Mouse (Mus musculus) stomach, embryonic 16.5 days (tissue): ENCODE measurements at regions not wholly inside any gene's neighbourhood (a gene's known extent, or its start where the extent isn't known, plus 50 kb on each side); places are given as distances from the start of the nearest gene placed in this dataset.
"Not testable (repeated sequence)": the region's sequence is repeated elsewhere in the genome, so short reads cannot be mapped to it uniquely, and the experiment has no call there.

ENCODE experiments used
- ATAC-seq: fragments of 200-750 bp; cut with Nextera tagmentation; 2 replicates; pipeline ENCODE4 v1.8.0; 2017; ENCODE audit warnings: moderate number of reproducible peaks, moderate TSS enrichment; ENCODE audit not compliant: insufficient read depth, low FRiP score
- H3K27ac ChIP-seq: fragments of 300-500 bp; sonication (generic); 2 replicates; pipeline ENCODE4 v1.5.1; 2014; ENCODE audit warnings: low read length
- H3K27me3 ChIP-seq: fragments of 300-500 bp; sonication (generic); 2 replicates; pipeline ENCODE4 v1.6.1; 2014; ENCODE audit warnings: low read length, control low read depth, mixed read lengths; ENCODE audit not compliant: control insufficient read depth, insufficient read depth
- H3K36me3 ChIP-seq: fragments of 300-500 bp; sonication (generic); 2 replicates; pipeline ENCODE4 v1.6.1; 2014; ENCODE audit warnings: low read length; ENCODE audit not compliant: control insufficient read depth, insufficient read depth
- H3K4me1 ChIP-seq: fragments of 300-500 bp; sonication (generic); 2 replicates; pipeline ENCODE4 v1.6.1; 2014; ENCODE audit warnings: low read length, control low read depth, mixed read lengths; ENCODE audit not compliant: control insufficient read depth, insufficient read depth
- H3K4me2 ChIP-seq: fragments of 300-500 bp; sonication (generic); 2 replicates; pipeline ENCODE4 v1.6.1; 2014; ENCODE audit warnings: low read depth, low read length, mixed read lengths
- H3K4me3 ChIP-seq: fragments of 300-500 bp; sonication (generic); replicated peaks from 2 replicates; pipeline ENCODE4 v1.5.1; 2014; ENCODE audit warnings: mild to moderate bottlenecking, low read length
- H3K9ac ChIP-seq: fragments of 300-500 bp; sonication (generic); 2 replicates; pipeline ENCODE4 v1.6.1; 2014; ENCODE audit warnings: low read length
- H3K9me3 ChIP-seq: fragments of 300-500 bp; sonication (generic); replicated peaks from 2 replicates; pipeline ENCODE4 v1.6.1; 2016; ENCODE audit warnings: low read length, control low read depth; ENCODE audit not compliant: control insufficient read depth
- WGBS: fragments of 180-500 bp; shearing (Covaris S2); extraction: QIAGEN DNeasy Blood & Tissue Kit; methylation state at CpG from one replicate; pipeline ENCODE4 v1.1.7; 2014; 5-methylcytosine and 5-hydroxymethylcytosine counted together

GRCm38 (mm10) chr6:60657117-60657911 is 172.3 kb downstream of the Snca start:
- H3K27me3 ChIP-seq: no peaks in the 10 kb centered on the region
- H3K9ac ChIP-seq: no peak overlapping the region
- H3K27ac ChIP-seq: no peak overlapping the region
- no peaks in the 10 kb centered on the region for H3K9me3 ChIP-seq
- no peak overlapping the region for H3K4me2 ChIP-seq
- no peak for ATAC-seq
- no peaks in the 10 kb centered on the region for H3K4me1 ChIP-seq
- 22% methylated on average over 2 of the region's 2 CpGs for WGBS
- no peak overlapping the region for H3K4me3 ChIP-seq
- no peaks in the 10 kb centered on the region for H3K36me3 ChIP-seq

- 54% methylated on average over 2 of the region's 2 CpGs for WGBS
- not testable (repeated sequence) for H3K27ac ChIP-seq, H3K4me2 ChIP-seq, H3K4me3 ChIP-seq, H3K4me1 ChIP-seq, H3K9ac ChIP-seq, H3K9me3 ChIP-seq, H3K36me3 ChIP-seq, H3K27me3 ChIP-seq, ATAC-seq
Observed at GRCm38 (mm10) chr6:60646983-60647617, 182.6 kb downstream of the Snca start.

- Histone ChIP-seq H3K36me3 (no peaks in the 10 kb centered on the region), H3K4me1 (no peaks in the 10 kb centered on the region), H3K9ac (no peak overlapping the region), H3K9me3 (no peaks in the 10 kb centered on the region), H3K27ac (no peak overlapping the region), H3K4me3 (no peak overlapping the region), H3K4me2 (no peak overlapping the region), H3K27me3 (no peaks in the 10 kb centered on the region)
- WGBS: 61% methylated on average over 2 of the region's 2 CpGs
- no peak for ATAC-seq
Observed at GRCm38 (mm10) chr6:60642251-60642650, 187.4 kb downstream of the Snca start.

- ATAC-seq: no peak
- Histone ChIP-seq H3K4me3 (no peak overlapping the region), H3K36me3 (no peaks in the 10 kb centered on the region), H3K4me2 (no peak overlapping the region), H3K27ac (no peak overlapping the region), H3K27me3 (no peaks in the 10 kb centered on the region), H3K9me3 (no peaks in the 10 kb centered on the region), H3K9ac (no peak overlapping the region), H3K4me1 (no peaks in the 10 kb centered on the region)
Observed at GRCm38 (mm10) chr6:60616313-60616712, 213.3 kb downstream of the Snca start.

GRCm38 (mm10) chr6:60600201-60600600 is 229.5 kb downstream of the Snca start:
- Histone ChIP-seq H3K4me1 (no peaks in the 10 kb centered on the region), H3K9me3 (no peaks in the 10 kb centered on the region), H3K9ac (no peak overlapping the region), H3K4me2 (no peak overlapping the region), H3K27ac (no peak overlapping the region), H3K27me3 (no peaks in the 10 kb centered on the region), H3K4me3 (no peak overlapping the region), H3K36me3 (no peaks in the 10 kb centered on the region)
- no peak for ATAC-seq

GRCm38 (mm10) chr6:60564261-60564660 is 265.4 kb downstream of the Snca start:
- Histone ChIP-seq H3K9me3 (no peaks in the 10 kb centered on the region), H3K36me3 (no peaks in the 10 kb centered on the region), H3K4me3 (no peak overlapping the region), H3K27me3 (no peaks in the 10 kb centered on the region), H3K4me1 (no peaks in the 10 kb centered on the region), H3K27ac (no peak overlapping the region), H3K9ac (no peak overlapping the region), H3K4me2 (no peak overlapping the region)
- 62% methylated on average over 1 of the region's 1 CpGs for WGBS
- ATAC-seq: no peak

GRCm38 (mm10) chr6:60555590-60556235 is 273.9 kb downstream of the Snca start:
- H3K4me3 ChIP-seq: no peak overlapping the region
- H3K4me2 ChIP-seq: peak overlapping the region; percentile 20; the same call in 1 of the 2 replicates
- H3K4me1 ChIP-seq: no peaks in the 10 kb centered on the region
- no peaks in the 10 kb centered on the region for H3K36me3 ChIP-seq
- H3K9me3 ChIP-seq: peaks cover 5% of the 10 kb centered on the region; the same call in 1 of the 2 replicates
- H3K27ac ChIP-seq: no peak overlapping the region
- H3K9ac ChIP-seq: no peak overlapping the region
- 43% methylated on average over 9 of the region's 9 CpGs for WGBS
- no peaks in the 10 kb centered on the region for H3K27me3 ChIP-seq
- ATAC-seq: no peak
